Mouse (Mus musculus) G1E (cell line): ENCODE results near the gene Smim15. TPM values are rescaled to one million over a fixed set of nuclear protein-coding genes. Genes with fewer than 3 reads are reported as not detected.

Experiments
- ATAC-seq: 2 replicates; pipeline ENCODE4 v1.8.0; 2016; ENCODE audit warnings: mild to moderate bottlenecking; ENCODE audit not compliant: insufficient number of reproducible peaks, poor library complexity, low FRiP score, severe bottlenecking; ENCODE audit errors: extremely low read depth
- DNase-seq: peaks from one replicate; pipeline ENCODE4 v3.0.0; 2012; ENCODE audit warnings: low spot score
- H3K27me3 ChIP-seq: 2 replicates; pipeline ENCODE4 v1.6.1; 2012; ENCODE audit warnings: mild to moderate bottlenecking, low read length, inconsistent platforms; ENCODE audit not compliant: insufficient read depth
- H3K36me3 ChIP-seq: replicated peaks from 2 replicates; pipeline ENCODE3; 2012; ENCODE audit warnings: mild to moderate bottlenecking, inconsistent platforms
- H3K4me1 ChIP-seq: 2 replicates; pipeline ENCODE4 v1.6.1; 2012; ENCODE audit warnings: low read depth, low read length, inconsistent platforms, mixed read lengths; ENCODE audit not compliant: insufficient read depth
- H3K4me3 ChIP-seq: 2 replicates; pipeline ENCODE4 v1.5.1; 2012; ENCODE audit warnings: low read depth, mild to moderate bottlenecking, inconsistent platforms, low read length, moderate library complexity, mixed read lengths
- H3K9me3 ChIP-seq: replicated peaks from 2 replicates; pipeline ENCODE4 v1.6.1; 2012; ENCODE audit warnings: inconsistent platforms
- CTCF ChIP-seq: IDR thresholded peaks from 2 replicates; pipeline ENCODE4 v1.5.1; 2012; ENCODE audit warnings: low read depth, low read length, inconsistent platforms, mixed read lengths
- GATA1 ChIP-seq: IDR thresholded peaks from 2 replicates; pipeline ENCODE4 v1.6.1; 2012; ENCODE audit warnings: borderline replicate concordance, low read length, inconsistent platforms, mixed read lengths
- GATA2 ChIP-seq: IDR thresholded peaks from 2 replicates; pipeline ENCODE4 v1.6.1; 2012; ENCODE audit warnings: low read depth, low read length, inconsistent platforms, borderline replicate concordance
- POLR2AphosphoS5 ChIP-seq: IDR thresholded peaks from 2 replicates; pipeline ENCODE4 v1.6.1; 2012; ENCODE audit warnings: low read depth, low read length, inconsistent platforms; ENCODE audit not compliant: insufficient replicate concordance
- TAL1 ChIP-seq: conservative IDR thresholded peaks from 2 replicates; pipeline ENCODE4 v1.6.1; 2012; ENCODE audit warnings: low read depth, low read length, inconsistent platforms, mixed read lengths
- polyA plus RNA-seq: library from polyadenylated mRNA; stranded (reverse); fragments of >175 nt; gene quantifications from 2 replicates; pipeline ENCODE4 v1.2.3, GENCODE M21; 2012
- total RNA-seq, 2 experiments: library from RNA; stranded (forward) in 1 of 2; stranded (reverse) in 1 of 2; fragments of 200-1000 nt in 1 of 2; fragments of >200 nt in 1 of 2; fragmentation: Nextera tagmentation in 1 of 2; gene quantifications; 2 replicates each; pipeline ENCODE4 v1.2.3; 2014 to 2017

Gene Smim15
- total and polyA plus RNA-seq, 3 experiments = 8.3 to 191 (median 82.9) TPM

DNA sequence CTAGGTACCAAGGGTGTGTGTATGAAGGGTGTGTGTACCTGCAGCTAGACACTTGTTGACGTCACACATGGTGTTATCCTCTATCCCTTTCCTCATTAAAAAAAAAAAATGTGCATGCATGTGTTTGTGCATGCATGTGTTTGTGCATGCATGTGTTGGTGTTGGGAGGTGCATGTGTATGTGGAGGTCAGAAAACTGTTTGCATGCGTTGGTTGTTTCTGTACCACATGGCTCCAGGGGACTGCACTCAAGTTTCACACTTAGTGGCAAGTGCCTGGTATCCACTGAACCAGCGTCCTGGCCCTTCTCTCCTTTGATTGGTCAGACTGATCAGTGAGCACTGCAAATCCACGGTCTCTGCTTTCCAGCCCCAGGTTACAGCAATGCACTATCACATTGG lies 42.5 kb downstream of the Smim15 start:
- H3K36me3 ChIP-seq = peaks cover 22% of the 10 kb centered on the region
- TF ChIP-seq GATA1 = no peak
- no peak for TF ChIP-seq TAL1
- TF ChIP-seq CTCF = no peak
- TF ChIP-seq GATA2 = no peak
- TF ChIP-seq POLR2AphosphoS5 = no peak
- no peak overlapping the region for H3K4me3 ChIP-seq
- no peaks in the 10 kb centered on the region for H3K4me1 ChIP-seq
- no peaks in the 10 kb centered on the region for H3K27me3 ChIP-seq
- ATAC-seq (no peak), DNase-seq (no peak)
- no peaks in the 10 kb centered on the region for H3K9me3 ChIP-seq

DNA sequence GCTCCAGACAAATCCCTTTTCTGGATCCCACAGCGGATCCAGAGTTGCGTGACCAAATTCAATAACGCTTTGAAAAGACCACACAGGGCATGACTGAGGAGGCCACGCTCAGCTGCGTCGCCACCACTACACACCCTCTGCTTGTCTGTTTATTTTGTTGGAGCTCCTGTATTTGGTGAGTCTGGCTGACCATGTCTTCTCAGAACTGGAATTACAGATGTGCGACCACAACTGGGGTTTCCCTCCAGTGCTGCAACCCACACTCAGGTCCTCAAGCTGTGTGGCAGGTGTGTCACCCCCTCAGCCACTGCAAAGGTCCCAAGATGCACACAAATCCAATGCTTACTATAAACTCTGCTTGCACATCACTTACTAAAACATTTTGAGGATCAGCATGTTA lies 48.0 kb downstream of the Smim15 start:
- TF ChIP-seq TAL1 (no peak), GATA2 (no peak), GATA1 (no peak), CTCF (no peak), POLR2AphosphoS5 (no peak)
- H3K4me3 ChIP-seq = no peak overlapping the region
- H3K36me3 ChIP-seq = peaks cover 18% of the 10 kb centered on the region
- no peaks in the 10 kb centered on the region for H3K4me1 ChIP-seq
- no peaks in the 10 kb centered on the region for H3K27me3 ChIP-seq
- ATAC-seq (no peak), DNase-seq (no peak)
- no peaks in the 10 kb centered on the region for H3K9me3 ChIP-seq

- Histone ChIP-seq H3K4me3 (no peak overlapping the region), H3K9me3 (no peaks in the 10 kb centered on the region), H3K36me3 (peaks cover 15% of the 10 kb centered on the region), H3K27me3 (no peaks in the 10 kb centered on the region), H3K4me1 (no peaks in the 10 kb centered on the region)
- DNase-seq = no peak
- no peak for ATAC-seq
- TF ChIP-seq GATA2 = no peak
- TF ChIP-seq POLR2AphosphoS5 = no peak
- no peak for TF ChIP-seq GATA1
- TF ChIP-seq CTCF = no peak
- TF ChIP-seq TAL1 = no peak
These were observed 50.4 kb downstream of the Smim15 start for GRCm38 (mm10) chr13:108094681-108095080.

GRCm38 (mm10) chr13:108095617-108096016 lies 51.4 kb downstream of the Smim15 start:
- H3K36me3 ChIP-seq = peaks cover 8% of the 10 kb centered on the region
- H3K4me3 ChIP-seq = no peak overlapping the region
- TF ChIP-seq GATA1 (no peak), GATA2 (no peak), TAL1 (no peak), POLR2AphosphoS5 (no peak), CTCF (no peak)
- DNase-seq (no peak), ATAC-seq (no peak)
- H3K4me1 ChIP-seq = no peaks in the 10 kb centered on the region
- H3K27me3 ChIP-seq = no peaks in the 10 kb centered on the region
- H3K9me3 ChIP-seq = no peaks in the 10 kb centered on the region

- Histone ChIP-seq H3K4me1 (no peaks in the 10 kb centered on the region), H3K9me3 (no peaks in the 10 kb centered on the region), H3K36me3 (peaks cover 8% of the 10 kb centered on the region), H3K27me3 (no peaks in the 10 kb centered on the region), H3K4me3 (no peak overlapping the region)
- TF ChIP-seq GATA1 = no peak
- TF ChIP-seq GATA2 = no peak
- TF ChIP-seq POLR2AphosphoS5 = no peak
- no peak for TF ChIP-seq CTCF
- no peak for TF ChIP-seq TAL1
- ATAC-seq (no peak), DNase-seq (no peak)
These were observed 52.2 kb downstream of the Smim15 start for GRCm38 (mm10) chr13:108096446-108096845.

Other genes with a start within 250 kb of the Smim15 start
- 13.7 and 21.1 TPM in 2 replicates for gene Ndufaf2, start 114.2 kb downstream of the Smim15 start, total RNA-seq (2014; fragmentation: Nextera tagmentation)
- gene Ndufaf2, start 114.2 kb downstream of the Smim15 start, total RNA-seq (2017) = 23.2 and 23.6 TPM in 2 replicates
- 51.4 and 55.8 TPM in 2 replicates for gene Ndufaf2, start 114.2 kb downstream of the Smim15 start, polyA plus RNA-seq
- gene Ercc8, start 114.3 kb downstream of the Smim15 start, total RNA-seq (2014; fragmentation: Nextera tagmentation) = 10.1 and 12.0 TPM in 2 replicates
- gene Ercc8, start 114.3 kb downstream of the Smim15 start, total RNA-seq (2017) = 11.7 and 13.8 TPM in 2 replicates
- gene Ercc8, start 114.3 kb downstream of the Smim15 start, polyA plus RNA-seq = 2.5 and 4.1 TPM in 2 replicates
- 0.23 TPM in 1 of 2 replicates, not detected in the other for gene Elovl7, start 170.0 kb downstream of the Smim15 start, total RNA-seq (2014; fragmentation: Nextera tagmentation)
- 0.33 and 0.35 TPM in 2 replicates for gene Elovl7, start 170.0 kb downstream of the Smim15 start, total RNA-seq (2017)
- gene Elovl7, start 170.0 kb downstream of the Smim15 start, polyA plus RNA-seq = not detected in 2 replicates